Mouse (Mus musculus) lung, adult 2 months (tissue): ENCODE data around the gene Kdm4a.

ENCODE experiments used
- CTCF ChIP-seq: fragments of 200-500 bp; IDR thresholded peaks from 2 replicates; pipeline ENCODE4 v1.5.1; 2011; ENCODE audit warnings: mild to moderate bottlenecking, low read length, control low read depth; ENCODE audit not compliant: insufficient read depth
- POLR2A ChIP-seq: fragments of 200-500 bp; IDR thresholded peaks from 2 replicates; pipeline ENCODE4 v1.6.1; 2011; ENCODE audit warnings: low read depth, mild to moderate bottlenecking, control low read depth, low read length, borderline replicate concordance; ENCODE audit errors: extremely low read depth

GRCm38 (mm10) chr4:118154889-118155288 is 25.0 kb downstream of the Kdm4a start:
- TF ChIP-seq CTCF: no peak
- TF ChIP-seq POLR2A: no peak
